Mouse (Mus musculus) CH12.LX (cell line): ENCODE measurements around the gene C1qtnf9. TPM values are rescaled to one million over a fixed set of nuclear protein-coding genes. Genes with fewer than 3 reads are reported as not detected.
A peak's percentile ranks its signal among the peaks of the same experiment; 100 is the strongest.

Source experiments
- DNase-seq: peaks from one replicate; pipeline ENCODE4 v3.0.0-alpha.2; 2013; ENCODE audit errors: extremely low read depth
- H3K27ac ChIP-seq: 2 replicates; pipeline ENCODE4 v1.5.1; 2012; ENCODE audit warnings: low read depth, mild to moderate bottlenecking, control low read depth, moderate library complexity; ENCODE audit not compliant: insufficient read depth
- H3K27me3 ChIP-seq: replicated peaks from 2 replicates; pipeline ENCODE3; 2012; ENCODE audit warnings: inconsistent platforms
- H3K36me3 ChIP-seq, 2 experiments: replicated peaks in 1 of 2; 2 replicates each; pipeline versions ENCODE3 to v1.6.1; 2012; ENCODE audit warnings: inconsistent platforms in 1 of 2, low read length in 1 of 2, mild to moderate bottlenecking in 1 of 2, mixed read lengths in 1 of 2, moderate library complexity in 1 of 2; ENCODE audit not compliant: control insufficient read depth in 1 of 2, insufficient read depth in 1 of 2
- H3K4me1 ChIP-seq, 2 experiments: 2 replicates each; pipeline ENCODE4 v1.6.1; 2012; ENCODE audit warnings: inconsistent platforms in 1 of 2, moderate library complexity in 1 of 2; ENCODE audit not compliant: insufficient read depth in 2 of 2, control insufficient read depth in 1 of 2
- H3K4me2 ChIP-seq: 2 replicates; pipeline ENCODE4 v1.6.1; 2012; ENCODE audit warnings: low read depth, mild to moderate bottlenecking, control low read depth; ENCODE audit not compliant: poor library complexity, insufficient read depth, severe bottlenecking
- H3K4me3 ChIP-seq, 3 experiments: fragments of 150-350 bp in 1 of 3; sonication (generic) in 1 of 3; replicated peaks in 1 of 3; 2 replicates each; pipeline versions ENCODE3 to v1.5.1; 2011 to 2012; ENCODE audit warnings: low read depth in 2 of 3, low read length in 2 of 3, mild to moderate bottlenecking in 2 of 3, moderate library complexity in 2 of 3, control low read depth in 1 of 3, improper control_type of control experiment in 1 of 3, inconsistent platforms in 1 of 3, mixed read lengths in 1 of 3; ENCODE audit not compliant: poor library complexity in 1 of 3
- H3K79me2 ChIP-seq: replicated peaks from 2 replicates; pipeline ENCODE4 v1.6.1; 2012; ENCODE audit warnings: mild to moderate bottlenecking, moderate library complexity; ENCODE audit not compliant: control insufficient read depth, poor library complexity, insufficient read depth, severe bottlenecking; ENCODE audit errors: extremely low read depth
- H3K9ac ChIP-seq: 2 replicates; pipeline ENCODE4 v1.6.1; 2012; ENCODE audit warnings: low read depth, mild to moderate bottlenecking, control low read depth, moderate library complexity; ENCODE audit not compliant: insufficient read depth
- H3K9me3 ChIP-seq: replicated peaks from 2 replicates; pipeline ENCODE3; 2012; ENCODE audit warnings: low read length, inconsistent platforms, mixed read lengths
- BHLHE40 ChIP-seq: IDR thresholded peaks from 2 replicates; pipeline ENCODE4 v1.6.1; 2011; ENCODE audit warnings: mild to moderate bottlenecking, low read depth, low read length, improper control_type of control experiment
- CHD2 ChIP-seq: IDR thresholded peaks from 2 replicates; pipeline ENCODE4 v1.6.1; 2011; ENCODE audit warnings: low read length, improper control_type of control experiment
- CTCF ChIP-seq, 2 experiments: IDR thresholded peaks in 1 of 2; conservative IDR thresholded peaks in 1 of 2; 2 replicates each; pipeline ENCODE4 v1.5.1; 2011 to 2012; ENCODE audit warnings: low read depth in 2 of 2, low read length in 2 of 2, improper control_type of control experiment in 1 of 2, inconsistent platforms in 1 of 2, mild to moderate bottlenecking in 1 of 2, moderate library complexity in 1 of 2
- ELF1 ChIP-seq: IDR thresholded peaks from 2 replicates; pipeline ENCODE4 v1.6.1; 2014; ENCODE audit warnings: low read depth, mild to moderate bottlenecking, inconsistent platforms, low read length, improper control_type of control experiment
- EP300 ChIP-seq: IDR thresholded peaks from 2 replicates; pipeline ENCODE4 v1.6.1; 2011; ENCODE audit warnings: low read length, improper control_type of control experiment
- ETS1 ChIP-seq: conservative IDR thresholded peaks from 2 replicates; pipeline ENCODE4 v1.6.1; 2012; ENCODE audit warnings: low read depth, mild to moderate bottlenecking, inconsistent platforms, low read length, improper control_type of control experiment, moderate library complexity
- GABPA ChIP-seq: IDR thresholded peaks from 2 replicates; pipeline ENCODE4 v1.6.1; 2012; ENCODE audit warnings: low read depth, low read length, improper control_type of control experiment, inconsistent platforms; ENCODE audit not compliant: insufficient replicate concordance
- HCFC1 ChIP-seq: IDR thresholded peaks from 2 replicates; pipeline ENCODE4 v1.6.1; 2012; ENCODE audit warnings: low read depth, mild to moderate bottlenecking, inconsistent platforms, low read length, improper control_type of control experiment
- JUN ChIP-seq: IDR thresholded peaks from 2 replicates; pipeline ENCODE4 v1.6.1; 2011; ENCODE audit warnings: low read depth, mild to moderate bottlenecking, low read length, improper control_type of control experiment, moderate library complexity; ENCODE audit not compliant: insufficient read depth
- JUND ChIP-seq: conservative IDR thresholded peaks from 2 replicates; pipeline ENCODE4 v1.6.1; 2011; ENCODE audit warnings: low read depth, low read length, improper control_type of control experiment
- MAZ ChIP-seq: IDR thresholded peaks from 2 replicates; pipeline ENCODE4 v1.6.1; 2012; ENCODE audit warnings: low read depth, mild to moderate bottlenecking, inconsistent platforms, low read length, improper control_type of control experiment, moderate library complexity
- MEF2A ChIP-seq: IDR thresholded peaks from 2 replicates; pipeline ENCODE4 v1.6.1; 2014; ENCODE audit warnings: low read depth, mild to moderate bottlenecking, inconsistent platforms, low read length, improper control_type of control experiment, borderline replicate concordance
- MYC ChIP-seq: IDR thresholded peaks from 2 replicates; pipeline ENCODE4 v1.6.1; 2011; ENCODE audit warnings: low read depth, mild to moderate bottlenecking, improper control_type of control experiment, low read length
- NELFE ChIP-seq: IDR thresholded peaks from 2 replicates; pipeline ENCODE4 v1.6.1; 2011; ENCODE audit warnings: low read depth, low read length, improper control_type of control experiment
- NRF1 ChIP-seq: IDR thresholded peaks from 2 replicates; pipeline ENCODE4 v1.6.1; 2014; ENCODE audit warnings: low read depth, mild to moderate bottlenecking, inconsistent platforms, low read length, improper control_type of control experiment, moderate library complexity
- POLR2A ChIP-seq: IDR thresholded peaks from 2 replicates; pipeline ENCODE4 v1.6.1; 2011; ENCODE audit warnings: low read depth, mild to moderate bottlenecking, improper control_type of control experiment, low read length
- POLR2AphosphoS2 ChIP-seq: IDR thresholded peaks from 2 replicates; pipeline ENCODE4 v1.6.1; 2011; ENCODE audit warnings: low read depth, low read length, improper control_type of control experiment
- SIN3A ChIP-seq: IDR thresholded peaks from 2 replicates; pipeline ENCODE4 v1.6.1; 2012; ENCODE audit warnings: low read length, improper control_type of control experiment, inconsistent platforms
- TBP ChIP-seq: conservative IDR thresholded peaks from 2 replicates; pipeline ENCODE4 v1.6.1; 2011; ENCODE audit warnings: low read depth, low read length, improper control_type of control experiment
- TCF12 ChIP-seq: IDR thresholded peaks from 2 replicates; pipeline ENCODE4 v1.6.1; 2014; ENCODE audit warnings: low read depth, mild to moderate bottlenecking, inconsistent platforms, low read length, improper control_type of control experiment
- UBTF ChIP-seq: IDR thresholded peaks from 2 replicates; pipeline ENCODE4 v1.6.1; 2012; ENCODE audit warnings: low read depth, mild to moderate bottlenecking, inconsistent platforms, low read length, improper control_type of control experiment, moderate library complexity
- ZKSCAN1 ChIP-seq: IDR thresholded peaks from 2 replicates; pipeline ENCODE4 v1.6.1; 2012; ENCODE audit warnings: low read depth, inconsistent platforms, low read length, improper control_type of control experiment, borderline replicate concordance
- ZMIZ1 ChIP-seq: IDR thresholded peaks from 2 replicates; pipeline ENCODE4 v1.6.1; 2012; ENCODE audit warnings: low read depth, mild to moderate bottlenecking, inconsistent platforms, low read length, improper control_type of control experiment
- dilution Hi-C: fragments of 300-500 bp; cut with MboI; formaldehyde crosslinking; loops from 2 replicates; pipeline ENCODE4 v1.14.3; 2020; ENCODE audit warnings: low sequenced_read_pairs; ENCODE audit not compliant: extremely low pct_unique_long_range_greater_than_20kb, extremely low pct_ligation_motif_present
- in situ Hi-C: fragments of 300-500 bp; cut with MboI; formaldehyde crosslinking; loops from 3 replicates; pipeline ENCODE4 v1.14.3; 2019; ENCODE audit warnings: low sequenced_read_pairs, low pct_ligation_motif_present, low pct_unique_long_range_greater_than_20kb, mixed read lengths
- polyA plus RNA-seq: library from polyadenylated mRNA; unstranded; fragments of >175 nt; gene quantifications from 2 replicates; pipeline ENCODE4 v1.2.1, GENCODE M21; 2012; ENCODE audit warnings: low read depth; ENCODE audit not compliant: insufficient read length
- total RNA-seq, 2 experiments: library from RNA; depleted of rRNA; stranded (reverse); fragments of 300-350 nt in 1 of 2; fragments of >200 nt in 1 of 2; gene quantifications; 2 replicates each; pipeline ENCODE4 v1.2.3; 2012 to 2014

C1qtnf9 gene
- total and polyA plus RNA-seq, 3 experiments = 0.20 TPM; not detected in 2

GRCm38 (mm10) chr14:60782121-60782656, 14.3 kb downstream of the C1qtnf9 start (continued):
- 0 out of 2 replicates have a peak, but pooled peaks have one; percentile 10 for TF ChIP-seq ETS1
- TF ChIP-seq CHD2 = peak; percentile 29; the same call in 1 of the 2 replicates
- TF ChIP-seq GABPA = no peak
- no peak for TF ChIP-seq CTCF (conservative IDR thresholded peaks at IDR 0.05 in 1 of 2, IDR thresholded peaks at IDR 0.05 in 1 of 2; ENCODE audit: low read depth in 2 of 2, low read length in 2 of 2)
- TF ChIP-seq NELFE = 0 out of 2 replicates have a peak, but pooled peaks have one; percentile 45
- no peak for TF ChIP-seq ZKSCAN1
- TF ChIP-seq NRF1 = no peak
- no peak for TF ChIP-seq UBTF
- no peak for TF ChIP-seq ZMIZ1

- dilution Hi-C loops (no loop called here), in situ Hi-C loops (no loop called here)
- H3K4me2 ChIP-seq = peak overlapping the region; percentile 89
- H3K27me3 ChIP-seq = no peaks in the 10 kb centered on the region
- peak overlapping the region; percentile 57 for H3K9ac ChIP-seq
- DNase-seq = peak; percentile 31
- peaks cover 11 to 28% of the 10 kb centered on the region in 2 experiments for H3K36me3 ChIP-seq
- peak overlapping the region; percentile 52 to 66 (median 57) for H3K4me3 ChIP-seq
- H3K27ac ChIP-seq = peak overlapping the region; percentile 77
- H3K79me2 ChIP-seq = peaks cover 12% of the 10 kb centered on the region
- H3K4me1 ChIP-seq = peaks cover 10 to 45% of the 10 kb centered on the region in 2 experiments
- H3K9me3 ChIP-seq = peaks cover 4% of the 10 kb centered on the region
- TF ChIP-seq SIN3A (peak; percentile 31; the same call in 1 of the 2 replicates), POLR2A (peak; percentile 21), ELF1 (0 out of 2 replicates have a peak, but pooled peaks have one; percentile 8), MAZ (peak; percentile 37; the same call in 1 of the 2 replicates), BHLHE40 (0 out of 2 replicates have a peak, but pooled peaks have one; percentile 2), JUN (no peak)
- TF ChIP-seq, all 38 proteins: peak for 5
Observed at GRCm38 (mm10) chr14:60783196-60783595, 15.3 kb downstream of the C1qtnf9 start.

- Histone ChIP-seq H3K36me3 (peaks cover 23 to 37% of the 10 kb centered on the region in 2 experiments), H3K9me3 (peaks cover 4% of the 10 kb centered on the region), H3K79me2 (peaks cover 12% of the 10 kb centered on the region), H3K27me3 (no peaks in the 10 kb centered on the region), H3K4me1 (peaks cover 6 to 41% of the 10 kb centered on the region in 2 experiments; a peak in 3 of 4 replicates), H3K4me3 (peak within 1 kb of the TSS; percentile 82 to 90 (median 86)), H3K4me2 (peak within 1 kb of the TSS; percentile 97), H3K9ac (peak within 1 kb of the TSS; percentile 81), H3K27ac (peak within 1 kb of the TSS; percentile 77)
- in situ Hi-C loops (no loop called here), dilution Hi-C loops (no loop called here)
- peak; percentile 93 for DNase-seq
- TF ChIP-seq ZMIZ1 (no peak), JUND (no peak), POLR2AphosphoS2 (no peak), TBP (0 out of 2 replicates have a peak, but pooled peaks have one; percentile 63), TCF12 (peak; percentile 85), NELFE (peak; percentile 69), POLR2A (peak; percentile 71; the same call in 1 of the 2 replicates), UBTF (peak; percentile 74; the same call in 1 of the 2 replicates), MEF2A (peak; percentile 80), BHLHE40 (peak; percentile 43), MAZ (peak; percentile 82), JUN (no peak), ZKSCAN1 (no peak), CTCF (conservative IDR thresholded peaks at IDR 0.05 in 1 of 2, IDR thresholded peaks at IDR 0.05 in 1 of 2; ENCODE audit: low read depth in 2 of 2, low read length in 2 of 2) (peak; percentile 57 to 85), GABPA (peak; percentile 89), EP300 (no peak), NRF1 (peak; percentile 48), CHD2 (0 out of 2 replicates have a peak, but pooled peaks have one; percentile 39), HCFC1 (peak; percentile 85), SIN3A (peak; percentile 98), MYC (peak; percentile 95)
Observed at GRCm38 (mm10) chr14:60784427-60785315, 16.7 kb downstream of the C1qtnf9 start, which contains the start of gene Mipep. Gene Mipep (plus strand): TSS chr14:60784573.
